Mouse (Mus musculus) MEL (cell line): ENCODE measurements around the gene 9430097D07Rik. TPM values are rescaled to one million over a fixed set of nuclear protein-coding genes. Genes with fewer than 3 reads are reported as not detected.

ENCODE experiments used
- DNase-seq: peaks from one replicate; pipeline ENCODE4 v3.0.0; 2011; ENCODE audit warnings: low read depth, low spot score
- H3K27ac ChIP-seq: 2 replicates; pipeline ENCODE4 v1.5.1; 2012; ENCODE audit warnings: low read depth, mild to moderate bottlenecking, control low read depth, low read length, moderate library complexity; ENCODE audit not compliant: control insufficient read depth
- H3K27me3 ChIP-seq, 2 experiments: fragments of 150-350 bp in 1 of 2; sonication (generic) in 1 of 2; 2 replicates each; pipeline ENCODE4 v1.6.1; 2012; ENCODE audit warnings: low read length in 2 of 2, mild to moderate bottlenecking in 2 of 2, improper control_type of control experiment in 1 of 2, moderate library complexity in 1 of 2; ENCODE audit not compliant: insufficient read depth in 2 of 2, control insufficient read depth in 1 of 2
- H3K36me3 ChIP-seq, 2 experiments: 2 replicates each; pipeline ENCODE4 v1.6.1; 2012 to 2014; ENCODE audit warnings: low read length in 2 of 2, improper control_type of control experiment in 1 of 2, inconsistent platforms in 1 of 2, mild to moderate bottlenecking in 1 of 2; ENCODE audit not compliant: insufficient read depth in 2 of 2, control insufficient read depth in 1 of 2
- H3K4me1 ChIP-seq, 2 experiments: fragments of 150-350 bp in 1 of 2; sonication (generic) in 1 of 2; 2 replicates each; pipeline ENCODE4 v1.6.1; 2012; ENCODE audit warnings: low read length in 2 of 2, improper control_type of control experiment in 1 of 2, mild to moderate bottlenecking in 1 of 2; ENCODE audit not compliant: insufficient read depth in 2 of 2, control insufficient read depth in 1 of 2
- H3K4me3 ChIP-seq, 2 experiments: fragments of 150-350 bp in 1 of 2; sonication (generic) in 1 of 2; 2 replicates each; pipeline ENCODE4 v1.5.1; 2012; ENCODE audit warnings: low read depth in 2 of 2, low read length in 2 of 2, mild to moderate bottlenecking in 2 of 2, moderate library complexity in 2 of 2, control low read depth in 1 of 2, improper control_type of control experiment in 1 of 2; ENCODE audit not compliant: control insufficient read depth in 1 of 2, insufficient read depth in 1 of 2
- H3K79me2 ChIP-seq: 2 replicates; pipeline ENCODE4 v1.6.1; 2012; ENCODE audit warnings: mild to moderate bottlenecking, low read length, moderate library complexity; ENCODE audit not compliant: control insufficient read depth, poor library complexity, insufficient read depth
- H3K9ac ChIP-seq: 2 replicates; pipeline ENCODE4 v1.6.1; 2012; ENCODE audit warnings: low read depth, mild to moderate bottlenecking, control low read depth, low read length, moderate library complexity; ENCODE audit not compliant: control insufficient read depth, poor library complexity, severe bottlenecking
- H3K9me3 ChIP-seq: fragments of 150-350 bp; sonication (generic); replicated peaks from 2 replicates; pipeline ENCODE4 v1.6.1; 2012; ENCODE audit warnings: mild to moderate bottlenecking, low read length, improper control_type of control experiment, moderate library complexity; ENCODE audit not compliant: insufficient read depth
- BHLHE40 ChIP-seq: IDR thresholded peaks from 2 replicates; pipeline ENCODE4 v1.6.1; 2012; ENCODE audit warnings: low read depth, mild to moderate bottlenecking, inconsistent platforms, low read length, improper control_type of control experiment, borderline replicate concordance
- CTCF ChIP-seq, 3 experiments: IDR thresholded peaks in 2 of 3; conservative IDR thresholded peaks in 1 of 3; 2 replicates each; pipeline ENCODE4 v1.5.1; 2011 to 2012; ENCODE audit warnings: low read length in 3 of 3, low read depth in 2 of 3, mild to moderate bottlenecking in 2 of 3, improper control_type of control experiment in 1 of 3, inconsistent platforms in 1 of 3, mixed read lengths in 1 of 3, moderate library complexity in 1 of 3; ENCODE audit not compliant: control insufficient read depth in 1 of 3, insufficient read depth in 1 of 3, poor library complexity in 1 of 3, severe bottlenecking in 1 of 3
- EP300 ChIP-seq, 2 experiments: IDR thresholded peaks; 2 replicates each; pipeline ENCODE4 v1.6.1; 2011; ENCODE audit warnings: improper control_type of control experiment in 2 of 2, low read length in 2 of 2, low read depth in 1 of 2, mild to moderate bottlenecking in 1 of 2
- ETS1 ChIP-seq: IDR thresholded peaks from 2 replicates; pipeline ENCODE4 v1.6.1; 2012; ENCODE audit warnings: low read depth, mild to moderate bottlenecking, inconsistent platforms, low read length, improper control_type of control experiment, moderate library complexity
- GATA1 ChIP-seq: IDR thresholded peaks from 2 replicates; pipeline ENCODE4 v1.6.1; 2011; ENCODE audit warnings: low read depth, low read length, improper control_type of control experiment
- KAT2A ChIP-seq: conservative IDR thresholded peaks from 2 replicates; pipeline ENCODE4 v1.6.1; 2012; ENCODE audit warnings: low read depth, low read length, improper control_type of control experiment, inconsistent platforms
- MAFK ChIP-seq: IDR thresholded peaks from 2 replicates; pipeline ENCODE4 v1.6.1; 2011; ENCODE audit warnings: low read depth, mild to moderate bottlenecking, low read length, improper control_type of control experiment, borderline replicate concordance
- MAX ChIP-seq: IDR thresholded peaks from 2 replicates; pipeline ENCODE4 v1.6.1; 2011; ENCODE audit warnings: low read length, improper control_type of control experiment
- MXI1 ChIP-seq: IDR thresholded peaks from 2 replicates; pipeline ENCODE4 v1.6.1; 2011; ENCODE audit warnings: mild to moderate bottlenecking, low read depth, low read length, improper control_type of control experiment
- POLR2A ChIP-seq, 2 experiments: IDR thresholded peaks; 2 replicates each; pipeline ENCODE4 v1.6.1; 2011 to 2012; ENCODE audit warnings: low read length in 2 of 2, mild to moderate bottlenecking in 2 of 2, control low read depth in 1 of 2, improper control_type of control experiment in 1 of 2, low read depth in 1 of 2, moderate library complexity in 1 of 2; ENCODE audit not compliant: control insufficient read depth in 1 of 2, insufficient read depth in 1 of 2, poor library complexity in 1 of 2
- POLR2AphosphoS2 ChIP-seq: IDR thresholded peaks from 2 replicates; pipeline ENCODE4 v1.6.1; 2011; ENCODE audit warnings: low read length, improper control_type of control experiment
- POLR2AphosphoS5 ChIP-seq: IDR thresholded peaks from 2 replicates; pipeline ENCODE4 v1.6.1; 2012; ENCODE audit warnings: low read depth, borderline replicate concordance, mild to moderate bottlenecking, inconsistent platforms, low read length, moderate library complexity, mixed read lengths
- RAD21 ChIP-seq: IDR thresholded peaks from 2 replicates; pipeline ENCODE4 v1.6.1; 2011; ENCODE audit warnings: mild to moderate bottlenecking, low read depth, low read length, improper control_type of control experiment
- SIN3A ChIP-seq: IDR thresholded peaks from 2 replicates; pipeline ENCODE4 v1.6.1; 2012; ENCODE audit warnings: low read length, improper control_type of control experiment, inconsistent platforms
- SMC3 ChIP-seq: IDR thresholded peaks from 2 replicates; pipeline ENCODE4 v1.6.1; 2011; ENCODE audit warnings: low read depth, low read length, improper control_type of control experiment
- TAL1 ChIP-seq: IDR thresholded peaks from 2 replicates; pipeline ENCODE4 v1.6.1; 2012; ENCODE audit warnings: mild to moderate bottlenecking, inconsistent platforms, low read length, moderate library complexity, mixed read lengths
- TBP ChIP-seq: IDR thresholded peaks from 2 replicates; pipeline ENCODE4 v1.8.0; 2011; ENCODE audit warnings: low read depth, low read length, improper control_type of control experiment
- UBTF ChIP-seq: IDR thresholded peaks from 2 replicates; pipeline ENCODE4 v1.6.1; 2012; ENCODE audit warnings: low read depth, mild to moderate bottlenecking, inconsistent platforms, low read length, improper control_type of control experiment, moderate library complexity, borderline replicate concordance; ENCODE audit not compliant: insufficient read depth
- USF1 ChIP-seq: IDR thresholded peaks from 2 replicates; pipeline ENCODE4 v1.6.1; 2014; ENCODE audit warnings: low read depth, mild to moderate bottlenecking, inconsistent platforms, low read length, improper control_type of control experiment, moderate library complexity
- USF2 ChIP-seq, 2 experiments: IDR thresholded peaks; 2 replicates each; pipeline ENCODE4 v1.6.1; 2011 to 2012; ENCODE audit warnings: improper control_type of control experiment in 2 of 2, low read length in 2 of 2, borderline replicate concordance in 1 of 2, inconsistent platforms in 1 of 2, low read depth in 1 of 2, mild to moderate bottlenecking in 1 of 2; ENCODE audit not compliant: insufficient read depth in 1 of 2
- ZC3H11A ChIP-seq: IDR thresholded peaks from 2 replicates; pipeline ENCODE4 v1.6.1; 2012; ENCODE audit warnings: low read depth, mild to moderate bottlenecking, inconsistent platforms, low read length, improper control_type of control experiment
- ZKSCAN1 ChIP-seq: IDR thresholded peaks from 2 replicates; pipeline ENCODE4 v1.6.1; 2012; ENCODE audit warnings: low read depth, mild to moderate bottlenecking, inconsistent platforms, low read length, improper control_type of control experiment, moderate library complexity
- ZMIZ1 ChIP-seq: IDR thresholded peaks from 2 replicates; pipeline ENCODE4 v1.6.1; 2012; ENCODE audit warnings: low read depth, mild to moderate bottlenecking, inconsistent platforms, low read length, improper control_type of control experiment, moderate library complexity
- polyA plus RNA-seq, 2 experiments: library from polyadenylated mRNA; stranded (reverse) in 1 of 2; unstranded in 1 of 2; fragments of >175 nt in 1 of 2; fragments of >200 nt in 1 of 2; gene quantifications; 2 replicates each; pipeline versions ENCODE4 v1.2.1 to v1.2.4; 2012; ENCODE audit warnings: low replicate concordance in 2 of 2, low read depth in 1 of 2; ENCODE audit not compliant: insufficient read length in 2 of 2, insufficient read depth in 1 of 2, missing spikeins in 1 of 2
- total RNA-seq: library from RNA; depleted of rRNA; stranded (reverse); fragments of 300-350 nt; gene quantifications from 2 replicates; pipeline ENCODE4 v1.2.3, GENCODE M21; 2012

Gene 9430097D07Rik
- total and polyA plus RNA-seq, 3 experiments: 0.11 to 0.12 TPM; not detected in 1

DNA sequence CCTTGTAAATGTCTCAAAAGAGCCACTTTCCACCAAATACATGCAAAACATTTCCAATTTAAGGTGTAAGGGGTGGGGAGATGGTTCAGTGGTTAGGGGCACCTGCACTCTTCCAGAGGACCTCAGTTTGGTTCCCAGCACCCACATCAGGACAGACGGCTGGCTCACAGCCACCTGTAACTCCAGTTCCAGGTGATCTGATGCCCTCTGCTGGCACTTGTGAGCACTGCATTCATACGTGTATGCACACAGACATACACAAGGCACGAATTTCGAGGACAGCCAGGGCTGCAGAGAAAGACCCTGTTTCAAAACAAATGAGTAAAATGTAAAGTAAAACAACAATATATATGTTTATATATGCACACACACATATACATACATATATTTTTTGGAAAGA, 42.1 kb upstream of the 9430097D07Rik start:
- Histone ChIP-seq H3K4me1 (peaks cover 2 to 17% of the 10 kb centered on the region in 2 experiments; a peak in 3 of 4 replicates), H3K4me3 (no peak overlapping the region), H3K9ac (no peak overlapping the region), H3K27me3 (no peaks in the 10 kb centered on the region), H3K79me2 (no peaks in the 10 kb centered on the region), H3K9me3 (no peaks in the 10 kb centered on the region), H3K36me3 (peaks cover 1 to 11% of the 10 kb centered on the region in 2 experiments; a peak in 2 of 4 replicates), H3K27ac (no peak overlapping the region)
- TF ChIP-seq MXI1 (no peak), ETS1 (no peak), TBP (no peak), SMC3 (peak; percentile 45), CTCF (IDR thresholded peaks at IDR 0.05 in 2 of 3, conservative IDR thresholded peaks at IDR 0.05 in 1 of 3; ENCODE audit: control insufficient read depth in 1 of 3, insufficient read depth in 1 of 3, low read depth in 2 of 3, low read length in 3 of 3, poor library complexity in 1 of 3, severe bottlenecking in 1 of 3) (peak; percentile 56 to 65 (median 62)), POLR2AphosphoS5 (no peak), USF2 (IDR thresholded peaks at IDR 0.05; ENCODE audit: borderline replicate concordance in 1 of 2, insufficient read depth in 1 of 2, low read depth in 1 of 2, low read length in 2 of 2) (no peak), RAD21 (peak; percentile 41)
- DNase-seq: peak; percentile 56

DNA sequence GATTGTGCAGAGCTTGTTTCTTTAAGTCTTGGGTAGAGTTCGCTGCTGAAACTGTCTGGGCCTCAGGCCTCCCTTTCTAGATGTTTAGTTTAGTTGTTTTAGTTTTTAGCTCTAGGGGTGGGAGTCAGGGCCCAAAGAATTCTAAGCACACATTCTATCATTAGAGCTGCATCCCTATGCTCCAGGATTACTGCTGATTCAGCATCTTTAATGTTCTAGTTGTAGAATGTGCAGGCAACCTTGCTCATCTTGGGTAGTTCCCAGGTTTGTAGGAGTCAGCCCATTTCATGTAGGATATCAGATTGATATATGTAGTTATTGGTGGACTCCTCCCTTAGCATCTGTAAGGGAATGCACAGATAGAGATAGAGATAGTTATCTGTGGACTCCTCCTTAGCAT, 41.6 kb upstream of the 9430097D07Rik start:
- Histone ChIP-seq H3K36me3 (peaks cover 1 to 11% of the 10 kb centered on the region in 2 experiments; a peak in 2 of 4 replicates), H3K27ac (no peak overlapping the region)
- TF ChIP-seq USF1 (no peak), SMC3 (no peak), UBTF (no peak), MAFK (peak; percentile 93)

DNA sequence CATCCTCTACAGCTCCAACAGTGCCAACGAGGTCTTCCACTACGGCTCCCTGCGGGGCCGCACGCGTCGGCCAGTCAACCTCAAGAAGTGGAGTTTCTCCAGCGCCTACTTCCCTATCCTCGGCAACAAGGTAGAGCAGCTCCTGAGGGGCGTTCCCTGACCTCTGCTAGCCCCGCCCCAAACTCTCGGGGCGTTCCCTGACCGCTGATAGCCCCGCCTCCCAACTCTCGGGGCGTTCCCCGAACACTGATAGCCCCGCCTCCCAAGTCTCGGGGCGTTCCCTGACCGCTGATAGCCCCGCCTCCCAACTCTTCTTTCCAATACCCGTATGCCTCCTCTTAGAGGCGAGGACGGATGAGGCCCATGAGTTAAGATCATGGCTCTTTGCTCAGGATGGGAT, 36.8 kb upstream of the 9430097D07Rik start:
- Histone ChIP-seq H3K9me3 (no peaks in the 10 kb centered on the region), H3K9ac (no peak overlapping the region), H3K4me3 (no peak overlapping the region), H3K27ac (no peak overlapping the region), H3K79me2 (0 out of 2 replicates have a peak, but pooled peaks cover 2% of the 10 kb centered on the region), H3K27me3 (no peaks in the 10 kb centered on the region), H3K36me3 (peaks cover 1 to 6% of the 10 kb centered on the region in 2 experiments; a peak in 2 of 4 replicates), H3K4me1 (peaks cover 6 to 26% of the 10 kb centered on the region in 2 experiments)
- TF ChIP-seq BHLHE40 (no peak), EP300 (IDR thresholded peaks at IDR 0.05; ENCODE audit: low read depth in 1 of 2, low read length in 2 of 2) (no peak), POLR2A (IDR thresholded peaks at IDR 0.05; ENCODE audit: control insufficient read depth in 1 of 2, insufficient read depth in 1 of 2, low read depth in 1 of 2, low read length in 2 of 2, poor library complexity in 1 of 2) (no peak), TAL1 (no peak), MAFK (no peak), POLR2AphosphoS2 (no peak), MAX (no peak), SIN3A (no peak), KAT2A (no peak), GATA1 (no peak), ZKSCAN1 (no peak), ZC3H11A (no peak), ZMIZ1 (no peak), USF1 (no peak)
- DNase-seq: no peak

More for the DNA sequence above, 41.6 kb upstream of the 9430097D07Rik start:
- H3K4me1 ChIP-seq: peaks cover 2 to 17% of the 10 kb centered on the region in 2 experiments; a peak in 3 of 4 replicates
- no peaks in the 10 kb centered on the region for H3K9me3 ChIP-seq
- H3K9ac ChIP-seq: no peak overlapping the region
- H3K27me3 ChIP-seq: no peaks in the 10 kb centered on the region
- H3K79me2 ChIP-seq: no peaks in the 10 kb centered on the region
- H3K4me3 ChIP-seq: no peak overlapping the region
- no peak for DNase-seq
